Mouse (Mus musculus) Patski (cell line): ENCODE results near the gene Brwd1. TPM values are rescaled to one million over a fixed set of nuclear protein-coding genes. Genes with fewer than 3 reads are reported as not detected.
"Not testable (repeated sequence)": the region's sequence is repeated elsewhere in the genome, so short reads cannot be mapped to it uniquely, and the experiment has no call there.

Source experiments
- ATAC-seq: fragments of 100-300 bp; one replicate; pipeline ENCODE4 v1.8.0; 2021
- CTCF ChIA-PET: fragments of 350-600 bp; sonication (Branson Sonifier 250); formaldehyde crosslinking; loops from one replicate; lab custom pipeline; 2022; ENCODE audit warnings: inconsistent platforms; lab: Charles Lee
- POLR2A ChIA-PET: fragments of 350-600 bp; sonication (Branson Sonifier 250); formaldehyde crosslinking; loops from one replicate; lab custom pipeline; 2022; ENCODE audit warnings: antibody characterized with exemption, inconsistent platforms; lab: Charles Lee
- DNase-seq: peaks from one replicate; pipeline ENCODE4 v3.0.0-alpha.2; 2011; ENCODE audit warnings: low read depth, low spot score
- H3K27me3 ChIP-seq: fragments of 371-371 bp; one replicate; pipeline ENCODE4 v1.5.1; 2021
- CTCF ChIP-seq: fragments of 100-300 bp; IDR thresholded peaks from one replicate; pipeline ENCODE4 v1.5.1; 2021
- in situ Hi-C: fragments of 300-500 bp; cut with MboI; formaldehyde crosslinking; loops from 3 replicates; pipeline ENCODE4 v1.11.1; 2018; ENCODE audit warnings: low pct_unique_long_range_greater_than_20kb, mixed read lengths
- polyA plus RNA-seq: library from polyadenylated mRNA; unstranded; gene quantifications from one replicate; pipeline ENCODE4 v1.2.3, GENCODE M21; 2021

Brwd1 gene
- polyA plus RNA-seq, 1 experiment from 2014 or later = 46.6 TPM

GRCm38 (mm10) chr16:96032368-96033043, 49.8 kb downstream of the Brwd1 start:
- ATAC-seq (no peak), DNase-seq (no peak)
- in situ Hi-C loops = no loop called here
- H3K27me3 ChIP-seq = no peaks in the 10 kb centered on the region
- ChIA-PET POLR2A (interaction anchor here (1.2 kb wide), 1 partner anchor 16 kb away, joined by 3 read pairs; no protein-coding TSS in a partner anchor), CTCF (interaction anchor here (0.8 kb wide), 1 partner anchor 27 kb away, joined by 3 read pairs; no protein-coding TSS in a partner anchor)
- no peak for TF ChIP-seq CTCF

DNA sequence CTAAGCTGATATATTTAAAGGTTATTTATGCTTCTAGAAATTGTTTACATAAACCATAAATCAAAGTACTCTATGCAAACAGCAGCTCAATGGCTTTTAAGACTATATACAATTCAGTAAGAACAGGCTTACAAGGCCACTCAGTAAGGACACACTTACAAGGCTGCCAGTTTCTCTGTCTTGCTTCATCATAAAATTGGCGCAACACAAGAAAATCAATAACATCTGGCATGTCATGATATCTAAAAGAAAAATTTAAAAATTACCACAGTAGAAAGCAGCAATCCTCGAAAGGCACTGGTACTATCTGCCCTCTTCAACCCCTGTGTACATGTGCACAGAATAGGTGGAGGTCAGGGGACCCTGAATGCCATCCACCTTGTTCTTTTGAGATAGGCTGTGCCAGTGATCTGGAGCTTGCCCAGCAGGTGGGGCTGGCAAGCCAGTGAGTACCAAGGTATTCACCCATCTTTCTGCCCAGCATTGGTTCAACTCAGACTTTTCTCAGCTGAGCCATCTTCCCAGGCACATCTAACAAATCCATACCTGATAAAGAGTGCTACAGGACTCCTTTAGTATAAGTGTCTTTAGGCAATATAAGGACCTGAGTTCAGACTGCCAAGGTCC, 51.7 kb downstream of the Brwd1 start:
- ChIA-PET CTCF (no interaction called here), POLR2A (no interaction called here)
- ATAC-seq (no peak), DNase-seq (no peak)
- in situ Hi-C loops = no loop called here
- H3K27me3 ChIP-seq = no peaks in the 10 kb centered on the region
- peak; percentile 45 for TF ChIP-seq CTCF

DNA sequence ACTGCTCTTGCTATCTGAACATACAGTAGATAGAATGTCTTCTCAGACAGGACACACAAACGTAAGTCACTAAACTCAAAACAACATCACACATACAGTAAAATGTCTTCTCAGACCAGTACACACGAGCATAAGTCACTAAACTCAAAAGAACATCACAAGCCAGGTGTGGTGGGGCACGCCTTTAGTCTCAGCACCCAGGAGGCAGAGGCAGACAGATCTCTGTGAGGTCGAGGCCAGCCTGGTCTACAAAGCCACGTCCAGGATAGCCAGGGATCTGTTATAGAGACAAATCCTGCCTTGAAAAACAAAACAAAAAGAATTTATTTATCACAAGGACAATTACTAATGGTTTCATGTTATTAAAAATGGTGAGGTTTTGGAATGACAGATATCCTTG, 56.1 kb downstream of the Brwd1 start:
- POLR2A ChIA-PET = no interaction called here
- TF ChIP-seq CTCF = no peak
- no peaks in the 10 kb centered on the region for H3K27me3 ChIP-seq
- in situ Hi-C loops = no loop called here
- ATAC-seq = no peak
- no peak for DNase-seq
- CTCF ChIA-PET = no interaction called here

- peak; percentile 39 for TF ChIP-seq CTCF
- in situ Hi-C loops = no loop called here
- DNase-seq (no peak), ATAC-seq (no peak)
- ChIA-PET CTCF (no interaction called here), POLR2A (no interaction called here)
- H3K27me3 ChIP-seq = no peaks in the 10 kb centered on the region
Observed at GRCm38 (mm10) chr16:96025244-96025643, 57.1 kb downstream of the Brwd1 start.

DNA sequence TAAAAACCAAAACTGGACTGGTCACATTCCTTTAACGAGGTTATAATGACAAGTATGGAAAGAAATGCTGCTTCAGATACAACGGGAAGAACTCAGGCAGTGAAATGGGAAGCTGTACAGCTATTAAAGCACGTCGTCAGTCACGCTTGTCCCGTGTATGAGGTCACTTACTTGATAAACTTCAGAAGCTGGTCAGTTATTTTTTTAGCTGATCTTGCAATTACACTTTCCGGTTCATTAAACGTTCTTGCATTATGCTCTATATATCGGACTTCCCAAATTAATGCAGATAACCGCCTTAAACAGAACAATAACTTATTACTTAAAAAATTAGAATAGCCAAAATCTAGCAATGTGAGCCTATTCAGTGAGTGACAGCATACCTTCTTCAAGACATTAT, 61.3 kb downstream of the Brwd1 start:
- H3K27me3 ChIP-seq = no peaks in the 10 kb centered on the region
- in situ Hi-C loops = no loop called here
- DNase-seq = no peak
- CTCF ChIA-PET = no interaction called here
- no peak for TF ChIP-seq CTCF
- no peak for ATAC-seq
- POLR2A ChIA-PET = no interaction called here

DNA sequence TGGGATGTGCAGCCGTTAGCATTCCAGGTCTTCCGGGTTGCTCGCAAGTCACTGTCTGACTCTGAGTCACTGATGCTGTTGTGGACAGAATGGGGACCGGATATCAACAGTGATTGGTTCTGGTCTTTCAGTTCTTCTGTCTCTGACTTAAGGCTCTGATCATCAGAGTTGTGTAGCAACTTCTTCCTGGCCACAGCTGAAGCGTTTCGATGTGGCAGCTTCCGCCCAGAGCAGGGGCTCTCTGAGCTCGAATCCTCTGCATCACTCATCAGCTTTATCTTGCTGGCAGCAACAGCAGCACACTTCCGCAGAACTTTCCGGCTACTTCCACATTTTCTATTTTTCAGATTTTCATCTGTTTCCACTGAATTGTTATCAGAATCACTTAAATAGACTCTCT, 73.2 kb downstream of the Brwd1 start:
- H3K27me3 ChIP-seq, CTCF ChIA-PET, POLR2A ChIA-PET, DNase-seq, ATAC-seq, in situ Hi-C loops: not testable (repeated sequence)

GRCm38 (mm10) chr16:96004278-96004677, 78.0 kb downstream of the Brwd1 start:
- CTCF ChIA-PET, H3K27me3 ChIP-seq, in situ Hi-C loops, POLR2A ChIA-PET, DNase-seq, ATAC-seq: not testable (repeated sequence)

- DNase-seq (no peak), ATAC-seq (no peak)
- no peaks in the 10 kb centered on the region for H3K27me3 ChIP-seq
- in situ Hi-C loops = loop anchor here (25.0 kb wide), 1 partner anchor 338 kb away; no protein-coding TSS in a partner anchor
- CTCF ChIA-PET = interaction anchor here (0.7 kb wide), 1 partner anchor 146 kb away, joined by 3 read pairs; the partner anchor contains the start of gene Wrb
- no peak for TF ChIP-seq CTCF
- POLR2A ChIA-PET = interaction anchor here (0.7 kb wide), 1 partner anchor 20 kb away, joined by 3 read pairs; no protein-coding TSS in a partner anchor
Observed at GRCm38 (mm10) chr16:95999291-95999690, 83.0 kb downstream of the Brwd1 start.

- DNase-seq (no peak), ATAC-seq (no peak)
- TF ChIP-seq CTCF = no peak
- ChIA-PET POLR2A (no interaction called here), CTCF (no interaction called here)
- in situ Hi-C loops = loop anchor here (25.0 kb wide), 1 partner anchor 341 kb away; no protein-coding TSS in a partner anchor
- no peaks in the 10 kb centered on the region for H3K27me3 ChIP-seq
Observed at GRCm38 (mm10) chr16:95996156-95996555, 86.2 kb downstream of the Brwd1 start.

GRCm38 (mm10) chr16:95994576-95994975, 87.8 kb downstream of the Brwd1 start:
- DNase-seq, ATAC-seq, CTCF ChIA-PET, POLR2A ChIA-PET, H3K27me3 ChIP-seq: not testable (repeated sequence)
- in situ Hi-C loops = loop anchor here (25.0 kb wide), 1 partner anchor 343 kb away; no protein-coding TSS in a partner anchor

GRCm38 (mm10) chr16:95992596-95992995, 89.7 kb downstream of the Brwd1 start:
- no peak for ATAC-seq
- DNase-seq = no peak
- in situ Hi-C loops = loop anchor here (25.0 kb wide), 1 partner anchor 345 kb away; no protein-coding TSS in a partner anchor
- ChIA-PET CTCF (interaction anchor here (0.6 kb wide), 1 partner anchor 155 kb away, joined by 3 read pairs; no protein-coding TSS in a partner anchor), POLR2A (no interaction called here)
- TF ChIP-seq CTCF = no peak
- H3K27me3 ChIP-seq = no peaks in the 10 kb centered on the region
